Mouse (Mus musculus): ENCODE measurements around the gene Ctsf.
"Not testable (repeated sequence)": the region's sequence is repeated elsewhere in the genome, so short reads cannot be mapped to it uniquely, and the experiment has no call there.

Ctsf gene

GRCm38 (mm10) chr19:4847490-4847889 is 7.4 kb upstream of the Ctsf start:
- no peak for ATAC-seq (ENCODE audit: insufficient number of reproducible peaks, low FRiP score, low TSS enrichment)

- ATAC-seq (ENCODE audit: insufficient number of reproducible peaks, low FRiP score, low TSS enrichment): no peak
These were observed 5.1 kb upstream of the Ctsf start for GRCm38 (mm10) chr19:4849800-4850199.

GRCm38 (mm10) chr19:4850281-4850680 is 4.6 kb upstream of the Ctsf start:
- ATAC-seq (ENCODE audit: insufficient number of reproducible peaks, low FRiP score, low TSS enrichment): no peak

GRCm38 (mm10) chr19:4855470-4855820 is 515 bp downstream of the Ctsf start:
- peak; percentile 26; the same call in 1 of the 2 replicates for ATAC-seq (ENCODE audit: insufficient number of reproducible peaks, low FRiP score, low TSS enrichment)

GRCm38 (mm10) chr19:4855951-4856350 is 1.0 kb downstream of the Ctsf start:
- no peak for ATAC-seq (ENCODE audit: insufficient number of reproducible peaks, low FRiP score, low TSS enrichment)

- ATAC-seq (ENCODE audit: insufficient number of reproducible peaks, low FRiP score, low TSS enrichment): no peak
These were observed 4.2 kb downstream of the Ctsf start for GRCm38 (mm10) chr19:4859081-4859480.

- ATAC-seq (ENCODE audit: insufficient number of reproducible peaks, low FRiP score, low TSS enrichment): no peak
These were observed 8.1 kb downstream of the Ctsf start for GRCm38 (mm10) chr19:4863048-4863447.

GRCm38 (mm10) chr19:4865147-4865546 is 10.2 kb downstream of the Ctsf start:
- ATAC-seq (ENCODE audit: insufficient number of reproducible peaks, low FRiP score, low TSS enrichment): no peak

- ATAC-seq (ENCODE audit: insufficient number of reproducible peaks, low FRiP score, low TSS enrichment): not testable (repeated sequence)
These were observed 19.7 kb downstream of the Ctsf start for GRCm38 (mm10) chr19:4874613-4875012.

- no peak for ATAC-seq (ENCODE audit: insufficient number of reproducible peaks, low FRiP score, low TSS enrichment)
These were observed 21.3 kb downstream of the Ctsf start for GRCm38 (mm10) chr19:4876241-4876640.

- no peak for ATAC-seq (ENCODE audit: insufficient number of reproducible peaks, low FRiP score, low TSS enrichment)
These were observed 21.8 kb downstream of the Ctsf start for GRCm38 (mm10) chr19:4876755-4877154.

GRCm38 (mm10) chr19:4877785-4878184 is 22.9 kb downstream of the Ctsf start, which contains the start of gene Actn3:
TSS of gene Actn3 (minus strand) at chr19:4877909.
- ATAC-seq (ENCODE audit: insufficient number of reproducible peaks, low FRiP score, low TSS enrichment): no peak

- peak; percentile 87 for ATAC-seq (ENCODE audit: insufficient number of reproducible peaks, low FRiP score, low TSS enrichment)
These were observed 23.7 kb downstream of the Ctsf start, which contains the start of gene Zdhhc24 for GRCm38 (mm10) chr19:4878405-4879323. TSS of gene Zdhhc24 (plus strand) at chr19:4878668.

GRCm38 (mm10) chr19:4879324-4879703 is 24.4 kb downstream of the Ctsf start:
- no peak for ATAC-seq (ENCODE audit: insufficient number of reproducible peaks, low FRiP score, low TSS enrichment)

- no peak for ATAC-seq (ENCODE audit: insufficient number of reproducible peaks, low FRiP score, low TSS enrichment)
These were observed 29.0 kb downstream of the Ctsf start for GRCm38 (mm10) chr19:4883961-4884360.

GRCm38 (mm10) chr19:4889791-4890190 is 34.9 kb downstream of the Ctsf start:
- ATAC-seq (ENCODE audit: insufficient number of reproducible peaks, low FRiP score, low TSS enrichment): no peak

GRCm38 (mm10) chr19:4891798-4892197 is 36.9 kb downstream of the Ctsf start:
- no peak for ATAC-seq (ENCODE audit: insufficient number of reproducible peaks, low FRiP score, low TSS enrichment)

- no peak for ATAC-seq (ENCODE audit: insufficient number of reproducible peaks, low FRiP score, low TSS enrichment)
These were observed 42.0 kb downstream of the Ctsf start for GRCm38 (mm10) chr19:4896780-4897520.

- ATAC-seq (ENCODE audit: insufficient number of reproducible peaks, low FRiP score, low TSS enrichment): no peak
These were observed 44.0 kb downstream of the Ctsf start for GRCm38 (mm10) chr19:4898972-4899371.

- no peak for ATAC-seq (ENCODE audit: insufficient number of reproducible peaks, low FRiP score, low TSS enrichment)
These were observed 45.0 kb downstream of the Ctsf start for GRCm38 (mm10) chr19:4899888-4900287.
